Mouse (Mus musculus) thymus, postnatal 0 days (tissue): ENCODE measurements at regions not wholly inside any gene's neighbourhood (a gene's known extent, or its start where the extent isn't known, plus 50 kb on each side); places are given as distances from the start of the nearest gene placed in this dataset.

Source experiments
- DNase-seq: peaks from one replicate; pipeline ENCODE4 v3.0.0-alpha.2; 2015; ENCODE audit warnings: low spot score

DNA sequence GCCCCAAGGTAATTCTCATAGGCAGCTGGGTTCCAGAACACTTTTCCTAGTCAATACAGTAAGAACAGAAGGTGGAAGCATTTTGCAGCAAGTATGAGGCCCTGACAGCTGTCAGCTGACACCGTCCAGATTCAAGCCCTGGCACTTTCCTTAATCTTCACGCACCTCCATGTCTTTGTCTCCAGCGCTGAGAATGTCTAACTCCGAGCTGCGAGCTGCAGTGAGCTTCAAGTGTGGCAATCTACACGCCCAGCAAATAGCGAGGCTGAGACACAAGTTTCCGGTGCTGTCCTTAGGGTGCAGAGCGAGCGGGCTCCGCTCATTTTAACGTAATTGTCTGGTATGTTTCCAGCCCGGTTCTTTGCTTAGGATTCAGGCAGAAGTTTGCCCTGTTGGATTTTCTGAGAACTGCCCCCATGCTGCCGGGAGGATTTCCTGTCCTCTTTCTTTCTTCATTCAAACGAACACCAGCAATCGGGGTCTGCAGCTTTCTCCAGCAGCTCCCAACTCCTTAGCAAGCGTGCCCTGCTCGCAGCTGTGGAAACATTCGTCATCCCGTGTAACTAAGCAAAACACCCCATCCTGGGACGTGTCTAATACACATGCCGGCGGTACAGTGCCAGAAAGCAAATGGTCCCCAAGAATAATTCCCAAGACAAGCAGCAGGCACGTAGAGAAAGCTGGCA, 54.5 kb downstream of the Irx3 start:
- peak; percentile 2 for DNase-seq

DNA sequence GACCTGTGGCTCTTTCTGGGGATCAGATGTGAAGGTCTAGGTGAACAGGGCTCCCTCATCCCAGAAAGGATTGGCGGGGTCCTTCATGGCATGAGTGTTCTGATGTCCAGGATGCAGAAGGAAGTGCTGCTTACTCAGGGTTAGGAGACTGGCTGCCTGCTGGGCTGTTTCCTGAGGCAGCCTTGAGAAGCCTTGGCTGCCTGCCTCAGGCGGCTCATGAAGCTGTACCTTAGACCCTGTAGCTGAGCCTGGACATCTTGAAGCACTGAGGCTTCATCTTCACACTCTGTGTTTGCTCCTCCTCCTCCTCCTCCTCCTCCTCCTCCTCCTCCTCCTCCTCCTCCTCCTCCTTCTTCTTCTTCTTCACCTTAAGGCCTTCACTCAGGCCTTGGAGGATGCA, 77.2 kb downstream of the Irx3 start:
- DNase-seq = no peak
